Mouse (Mus musculus) liver, postnatal 0 days (tissue): ENCODE measurements around the gene Bnip2.

Source experiments
- CTCF ChIP-seq: sonication (generic); IDR thresholded peaks from 2 replicates; pipeline ENCODE4 v1.5.1; 2016; ENCODE audit warnings: antibody characterized with exemption, low read depth
- EP300 ChIP-seq: IDR thresholded peaks from 2 replicates; pipeline ENCODE4 v1.6.1; 2016; ENCODE audit warnings: antibody characterized with exemption, low read depth, mild to moderate bottlenecking

- TF ChIP-seq EP300 (no peak), CTCF (no peak)
Observed at GRCm38 (mm10) chr9:70021610-70022009, 32.3 kb downstream of the Bnip2 start.
